Mouse (Mus musculus) layer of hippocampus, adult 2 months (tissue): ENCODE measurements around the gene Ep300. TPM values are rescaled to one million over a fixed set of nuclear protein-coding genes. Genes with fewer than 3 reads are reported as not detected.
"Not testable (repeated sequence)": the region's sequence is repeated elsewhere in the genome, so short reads cannot be mapped to it uniquely, and the experiment has no call there.

Source experiments
- DNase-seq, 2 experiments: peaks; one replicate each; pipeline ENCODE4 v3.0.0; 2022; ENCODE audit warnings: low spot score in 2 of 2
- H3K27ac ChIP-seq: fragments of 200-600 bp; 2 replicates; pipeline ENCODE4 v1.8.1; 2022
- H3K4me3 ChIP-seq: fragments of 200-600 bp; 2 replicates; pipeline ENCODE4 v1.8.1; 2022; ENCODE audit warnings: mild to moderate bottlenecking
- CTCF ChIP-seq: fragments of 200-600 bp; conservative IDR thresholded peaks from 2 replicates; pipeline ENCODE4 v1.8.1; 2022; ENCODE audit warnings: antibody characterized with exemption, mild to moderate bottlenecking, moderate library complexity
- microRNA-seq, 2 experiments: library from miRNA; unstranded; fragments of <30 nt; microRNA quantifications; one replicate each; pipeline ENCODE4 v1.2.0; 2021
- total RNA-seq, 2 experiments: library from RNA; stranded (reverse); gene quantifications; 2 replicates each; pipeline ENCODE4 v1.2.3; 2021

The Ep300 gene
- total RNA-seq, 2 experiments from 2014 or later, result 67.8 to 68.4 TPM

GRCm38 (mm10) chr15:81697847-81698246 is 112.7 kb downstream of the Ep300 start:
- H3K4me3 ChIP-seq, result no peak overlapping the region
- no peak overlapping the region for H3K27ac ChIP-seq
- DNase-seq, result no peak
- TF ChIP-seq CTCF, result peak; percentile 83

GRCm38 (mm10) chr15:81698532-81698931 is 113.4 kb downstream of the Ep300 start:
- H3K4me3 ChIP-seq, result no peak overlapping the region
- no peak for DNase-seq
- no peak overlapping the region for H3K27ac ChIP-seq
- TF ChIP-seq CTCF, result no peak

GRCm38 (mm10) chr15:81700161-81700560 is 115.0 kb downstream of the Ep300 start:
- DNase-seq, result no peak
- no peak for TF ChIP-seq CTCF
- H3K4me3 ChIP-seq, result no peak overlapping the region
- no peak overlapping the region for H3K27ac ChIP-seq

GRCm38 (mm10) chr15:81700601-81701000 is 115.5 kb downstream of the Ep300 start:
- no peak for TF ChIP-seq CTCF
- DNase-seq, result no peak
- Histone ChIP-seq H3K4me3 (no peak overlapping the region), H3K27ac (no peak overlapping the region)

GRCm38 (mm10) chr15:81701350-81701749 is 116.2 kb downstream of the Ep300 start:
- H3K4me3 ChIP-seq, H3K27ac ChIP-seq, DNase-seq: not testable (repeated sequence)
- peak; percentile 55 for TF ChIP-seq CTCF

Small RNA genes within 50 kb of the gene (microRNA-seq; reads per million reads assigned to microRNA genes)
- gene Gm23880, result 0 reads per million in 2 experiments

Other genes starting within 250 kb of the Ep300 start
- 10 to 100 TPM; 41.5 to 47.6 TPM for gene Slc25a17, start 224.5 kb upstream of the Ep300 start, total RNA-seq
- gene St13, start 185.3 kb upstream of the Ep300 start, total RNA-seq, result 100 to 1,000 TPM; 163 to 171 TPM
- gene Xpnpep3, start 185.2 kb upstream of the Ep300 start, total RNA-seq, result 10 to 100 TPM; 17.0 to 17.9 TPM
- gene Dnajb7, start 177.1 kb upstream of the Ep300 start, total RNA-seq, result not detected
- 100 to 1,000 TPM; 124 to 137 TPM for gene Rbx1, start 119.1 kb upstream of the Ep300 start, total RNA-seq
- gene L3mbtl2, start 78.5 kb downstream of the Ep300 start, total RNA-seq, result 10 to 100 TPM; 40.8 to 43.5 TPM
- 10 to 100 TPM; 11.7 to 12.3 TPM for gene Chadl, start 111.9 kb downstream of the Ep300 start, total RNA-seq
- gene Zc3h7b, start 159.7 kb downstream of the Ep300 start, total RNA-seq, result 100 to 1,000 TPM; 140 to 145 TPM
- gene Rangap1, start 160.2 kb downstream of the Ep300 start, total RNA-seq, result 100 to 1,000 TPM; 149 to 162 TPM
- 100 to 1,000 TPM; 273 to 304 TPM for gene Tef, start 217.1 kb downstream of the Ep300 start, total RNA-seq